Mouse (Mus musculus) lung, postnatal 36 days (tissue): Measurements from ENCODE around the gene Olfr107.

Experiments
- DNase-seq: peaks from one replicate; pipeline ENCODE4 v3.0.0; 2022; ENCODE audit warnings: mixed read lengths

Olfr107 gene

DNA sequence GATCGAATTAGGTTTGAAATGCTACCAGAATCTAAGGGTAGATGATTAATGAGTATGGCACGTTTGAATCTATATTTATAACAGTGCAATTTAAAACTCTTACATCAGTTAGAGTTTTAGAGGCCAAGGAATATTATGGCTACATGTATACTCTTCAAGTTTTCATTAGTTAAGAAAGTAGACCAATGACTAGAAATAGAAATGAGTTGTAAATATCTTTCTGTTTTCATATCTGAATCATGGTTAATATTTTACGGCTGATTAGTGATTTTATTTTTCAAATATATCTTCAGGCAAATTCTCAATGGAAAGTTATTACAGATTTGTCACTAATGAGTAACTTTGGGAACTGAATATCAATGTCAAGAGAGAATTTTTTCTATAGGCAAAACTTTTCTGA lies at the start of gene Olfr107:
TSS of gene Olfr107 (plus strand) at position 301 of the 400 bp plus-strand sequence.
- DNase-seq: no peak

DNA sequence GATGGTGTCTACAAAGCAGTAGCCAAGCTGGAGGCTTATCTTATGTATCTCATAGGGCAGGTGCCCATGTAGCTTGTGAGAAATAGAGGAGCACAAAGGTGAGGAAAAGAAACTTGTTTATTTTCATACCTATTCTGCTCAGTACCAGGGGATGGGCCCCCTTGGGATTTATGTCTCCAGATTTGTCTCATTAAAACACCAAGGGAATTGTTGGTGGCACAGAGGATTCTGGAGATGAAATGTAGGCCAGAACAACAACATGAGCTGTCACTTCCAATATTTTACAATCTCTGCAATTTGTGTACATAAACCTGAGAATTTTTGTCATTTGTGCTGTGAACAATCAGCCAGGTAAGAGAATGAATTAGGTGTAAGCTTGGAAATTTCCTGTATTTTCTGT lies 39.7 kb upstream of the Olfr107 start, which contains the start of gene Olfr104-ps:
TSS of gene Olfr104-ps (plus strand) at position 301 of the 400 bp plus-strand sequence.
- DNase-seq: no peak

DNA sequence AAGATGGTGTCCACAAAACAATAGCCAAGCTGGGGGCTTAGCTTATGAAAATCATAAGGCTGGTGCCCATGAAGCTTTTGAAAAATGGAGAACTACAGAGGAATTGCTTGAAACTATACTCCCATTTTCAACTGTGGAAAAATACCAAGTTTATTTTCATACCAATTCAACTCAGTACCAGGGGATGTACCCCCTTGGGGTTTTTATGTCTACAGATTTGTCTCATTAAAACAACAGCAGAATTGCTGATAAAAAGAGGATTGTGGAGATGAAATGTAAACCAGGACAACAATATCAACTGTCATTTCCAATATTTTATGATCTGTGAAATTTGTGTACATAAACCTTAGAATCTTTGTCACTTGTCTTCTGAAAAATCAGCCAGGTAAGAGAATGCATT lies 20.3 kb upstream of the Olfr107 start, which contains the start of gene Olfr105-ps:
TSS of gene Olfr105-ps (plus strand) at position 301 of the 400 bp plus-strand sequence.
- no peak for DNase-seq

DNA sequence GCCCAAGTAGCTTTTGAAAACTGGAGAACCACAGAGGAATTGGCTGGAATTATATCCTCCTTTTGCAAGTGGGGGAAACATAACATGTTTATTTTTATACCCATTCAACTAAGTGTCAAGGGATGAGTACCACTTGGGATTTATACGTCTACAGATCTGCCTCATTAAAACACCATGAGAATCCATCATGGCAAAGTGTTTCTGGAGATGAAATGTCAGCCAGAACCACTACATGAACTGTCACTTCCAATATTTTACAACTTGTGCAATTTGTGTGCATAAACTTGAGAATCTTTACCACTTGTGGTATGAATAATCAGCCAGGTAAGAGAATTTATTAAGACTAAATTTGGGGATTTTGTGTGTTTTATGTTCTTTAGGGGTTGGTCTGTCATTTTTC lies 8.9 kb upstream of the Olfr107 start, which contains the start of gene Olfr106-ps:
TSS of gene Olfr106-ps (plus strand) at position 301 of the 400 bp plus-strand sequence.
- DNase-seq: no peak

DNA sequence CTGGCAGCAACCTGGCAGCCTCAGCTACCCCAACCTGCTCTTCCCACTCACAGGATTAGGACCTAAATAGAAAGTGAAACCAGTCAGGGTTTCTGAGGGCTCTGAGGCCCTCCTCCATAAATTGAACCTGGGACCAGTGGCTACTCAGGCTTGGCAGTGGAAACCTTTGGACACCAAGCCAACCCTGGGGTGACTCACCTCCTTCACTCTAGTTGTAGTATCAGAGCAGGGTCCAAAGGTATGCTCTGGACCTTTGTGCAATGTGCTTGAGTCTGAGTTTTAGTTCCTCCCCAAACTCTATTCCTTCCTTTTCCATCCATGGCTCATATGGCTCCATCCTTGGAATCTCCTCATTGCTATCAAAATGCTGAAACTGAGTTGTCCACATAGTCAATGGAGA lies 14.4 kb downstream of the Olfr107 start:
- no peak for DNase-seq

DNA sequence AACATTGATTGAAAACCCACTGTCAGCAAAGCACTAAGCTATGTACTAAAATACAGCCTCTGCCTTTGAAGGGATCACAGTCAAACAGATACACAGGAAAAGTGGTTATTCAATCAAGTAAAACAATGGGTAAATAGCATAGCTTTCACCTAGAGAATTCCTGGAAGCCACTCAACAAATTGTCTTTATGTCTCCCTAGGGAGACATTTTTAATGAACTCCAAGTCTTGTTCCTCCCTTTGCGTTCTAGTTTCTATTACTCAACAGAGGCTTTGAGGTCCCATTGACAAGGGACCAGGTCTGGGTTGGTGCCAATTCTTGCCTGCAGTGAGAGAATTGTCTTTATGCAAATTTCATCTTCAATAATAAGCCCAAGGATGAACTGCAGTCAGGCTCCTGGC lies 46.2 kb downstream of the Olfr107 start, which contains the start of gene Olfr108:
TSS of gene Olfr108 (plus strand) at position 301 of the 400 bp plus-strand sequence.
- DNase-seq: no peak
